Mouse (Mus musculus) T-helper 17 cell (primary cell): Measurements from ENCODE around the gene Rps6kb2.

Experiments used
- in situ Hi-C, 2 experiments: fragments of 300-600 bp; cut with MboI, MseI; formaldehyde crosslinking; loops; 1 replicate in 1 of 2; 2 replicates in 1 of 2; pipeline ENCODE4 v1.15.1; 2025; ENCODE audit warnings: high pct_unique_total_duplicates in 2 of 2

The Rps6kb2 gene

DNA sequence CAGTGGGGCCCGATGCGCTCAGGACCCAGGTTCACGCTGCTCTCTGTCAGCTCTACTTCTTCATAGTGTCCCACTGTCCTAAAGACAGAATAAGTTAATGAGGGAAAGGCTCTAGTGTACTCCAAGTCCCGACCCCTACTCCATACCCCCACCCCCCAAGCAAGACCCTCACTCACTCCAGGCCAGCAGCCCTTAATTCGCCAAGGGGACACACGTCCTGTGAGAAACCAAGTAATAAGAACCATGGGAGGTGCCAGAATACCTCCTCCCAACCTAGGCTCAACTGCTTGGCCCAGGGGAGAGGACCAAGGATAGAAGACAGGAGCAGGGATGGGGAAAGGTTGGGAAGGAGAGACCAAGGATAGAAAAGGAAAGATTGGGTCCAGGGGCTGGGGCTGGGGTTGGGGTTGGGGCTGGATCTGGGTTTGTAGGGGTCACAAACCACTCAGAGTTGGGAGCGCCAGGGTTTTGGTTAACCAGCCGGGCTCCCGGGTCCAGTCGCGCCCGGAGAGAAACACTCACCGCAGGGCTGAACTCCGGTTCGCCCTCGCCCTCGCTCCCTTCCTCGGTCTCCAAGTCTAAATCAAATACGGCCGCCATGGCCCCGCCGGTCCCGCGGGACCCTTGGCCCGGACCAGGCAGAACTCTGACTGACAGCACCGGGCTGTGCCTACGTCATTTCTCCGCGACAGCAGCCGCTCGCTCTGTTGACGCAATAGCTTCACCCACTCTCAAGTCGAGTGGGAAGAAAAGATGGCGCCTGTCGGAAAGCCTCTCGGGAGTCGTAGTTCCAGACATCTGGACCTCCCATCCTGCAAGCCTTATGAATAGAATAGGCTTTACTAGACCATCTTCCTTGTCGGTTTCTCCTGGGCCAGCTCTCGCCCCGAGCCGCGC lies at the start of gene Rps6kb2:
Rps6kb2 (minus strand) TSS at position 709 of the 897 bp plus-strand sequence.
- in situ Hi-C loops = no loop called here

DNA sequence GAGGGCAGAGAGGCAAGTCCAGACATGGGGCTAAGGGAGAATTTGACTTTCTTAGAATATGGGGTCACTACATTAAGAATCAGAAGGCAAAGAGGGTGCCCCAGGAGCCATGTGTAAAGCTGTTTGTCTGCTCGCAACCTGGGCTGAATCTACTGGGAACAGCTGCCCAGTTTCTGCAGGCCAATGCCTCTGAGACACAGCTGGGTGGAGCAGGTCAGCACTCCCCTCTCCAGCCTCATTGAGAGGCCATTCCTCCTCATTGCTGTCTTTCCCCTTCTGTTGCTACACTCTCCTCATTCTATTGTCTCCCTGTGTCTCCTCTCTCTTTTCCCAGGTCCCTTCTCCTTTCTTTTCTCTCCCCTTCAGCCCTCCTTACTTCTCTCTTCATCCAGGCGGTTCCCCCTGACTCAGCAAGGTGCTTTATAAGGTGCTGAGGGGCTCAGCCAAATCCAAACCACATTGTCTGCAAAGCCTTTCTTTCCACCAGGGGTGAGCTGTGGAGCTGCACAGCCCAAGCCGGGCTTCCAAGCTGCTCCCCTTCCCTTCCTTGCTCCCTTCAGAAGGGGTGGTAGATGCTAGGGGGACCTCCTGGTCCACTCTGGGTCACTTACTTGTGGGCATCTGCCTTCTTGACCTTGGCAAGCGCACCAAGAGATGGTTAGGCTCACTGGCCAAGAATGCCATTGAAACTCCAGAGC lies 48.9 kb upstream of the Rps6kb2 start:
- in situ Hi-C loops = no loop called here

DNA sequence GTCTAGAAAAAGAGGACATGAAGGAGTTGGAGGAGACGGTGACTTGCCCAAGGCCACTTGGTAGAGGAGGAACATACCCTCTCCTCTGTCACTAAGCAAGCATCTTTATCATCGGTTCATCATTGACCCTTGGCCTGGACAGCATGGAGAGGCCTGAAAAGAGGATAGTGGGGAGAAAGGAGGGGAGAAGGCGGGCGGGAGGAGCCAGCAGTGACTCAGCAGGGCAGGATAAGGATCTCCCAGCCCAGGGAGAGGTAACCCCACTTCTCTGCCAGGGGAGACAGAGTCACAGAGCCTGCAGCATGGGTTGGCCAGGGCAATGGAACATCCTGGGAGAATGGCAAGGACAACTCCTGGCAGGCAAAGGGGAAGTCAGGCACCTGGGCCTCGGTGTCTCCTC lies 45.4 kb upstream of the Rps6kb2 start:
- in situ Hi-C loops = loop anchor here in 1 of 2 experiments (5.0 kb wide), 1 partner anchor 34 kb away; no protein-coding TSS in a partner anchor

DNA sequence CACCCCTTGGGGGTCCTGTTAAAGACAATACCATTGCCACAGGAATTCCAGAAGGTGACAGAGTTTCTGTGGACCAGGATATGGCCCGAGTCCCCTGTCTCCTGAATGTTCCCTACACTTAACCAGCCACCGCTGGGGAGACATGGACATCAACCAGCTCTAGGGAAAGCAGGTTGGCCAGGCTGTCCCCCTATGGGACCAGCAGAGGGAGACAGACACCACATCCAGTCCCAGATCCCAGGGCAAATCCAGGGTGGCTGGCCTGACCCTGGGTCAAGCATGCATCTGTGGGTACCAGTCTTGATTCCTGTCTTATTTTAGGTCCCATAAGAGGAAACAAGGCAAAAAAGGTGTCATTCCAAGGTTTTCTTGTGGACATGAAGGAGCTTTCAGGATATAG lies 43.8 kb upstream of the Rps6kb2 start:
- in situ Hi-C loops = loop anchor here in 1 of 2 experiments (5.0 kb wide), 1 partner anchor 35 kb away; no protein-coding TSS in a partner anchor

DNA sequence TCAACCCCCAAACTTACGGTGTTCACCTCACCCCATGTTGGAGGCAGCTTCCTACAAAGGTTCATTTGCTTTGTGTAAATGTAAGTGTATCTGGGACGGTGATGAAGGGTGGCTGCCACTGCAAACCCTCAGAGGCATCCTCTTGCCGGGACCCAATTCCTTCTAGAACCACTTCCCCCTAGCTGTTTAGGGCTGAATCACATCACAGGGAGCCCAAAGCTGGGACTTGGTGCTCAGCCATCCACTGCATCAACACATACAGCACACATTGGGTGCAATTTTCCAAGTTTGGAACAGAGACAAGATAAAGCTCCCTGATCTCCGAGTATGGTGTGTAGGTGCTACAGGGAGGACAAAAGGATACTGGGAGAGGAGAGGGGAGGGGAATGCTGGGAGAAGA lies 41.7 kb upstream of the Rps6kb2 start:
- in situ Hi-C loops = loop anchor here in 1 of 2 experiments (5.0 kb wide), 1 partner anchor 37 kb away; no protein-coding TSS in a partner anchor

DNA sequence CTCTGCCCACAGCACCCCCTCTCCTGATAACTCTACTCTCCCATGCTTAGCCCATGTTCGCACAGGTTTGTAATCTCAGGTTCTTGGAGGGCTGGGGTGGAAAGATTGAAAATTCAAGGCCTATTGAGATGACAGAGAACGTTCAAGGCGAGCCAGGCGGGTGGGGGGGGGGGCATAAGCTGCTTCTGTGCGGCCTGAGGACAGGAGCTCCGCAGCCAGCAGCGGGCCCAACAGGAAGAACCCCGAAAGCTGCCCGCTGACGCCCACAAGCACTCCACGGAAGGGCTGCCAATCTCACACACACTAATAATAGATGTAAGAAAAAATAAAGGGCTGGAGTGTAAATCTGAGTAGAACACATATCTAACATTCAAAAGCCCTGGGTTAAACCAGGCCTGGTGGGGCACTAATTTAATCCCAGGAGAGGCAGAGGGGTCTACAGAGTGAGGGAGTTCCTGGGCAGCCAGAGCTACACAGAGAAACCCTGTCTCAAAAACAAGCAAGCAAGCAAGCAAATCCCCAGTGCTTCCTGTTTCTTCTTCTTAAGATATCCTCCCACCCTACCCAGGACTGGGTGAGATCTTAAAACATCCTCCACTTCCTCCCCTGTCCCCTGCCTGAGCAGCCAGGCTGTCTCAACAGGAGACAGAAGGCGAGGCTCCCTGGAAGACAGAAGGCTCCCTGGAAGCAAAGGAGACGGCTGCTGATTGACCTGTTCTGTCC lies 40.6 kb upstream of the Rps6kb2 start:
- in situ Hi-C loops = no loop called here

DNA sequence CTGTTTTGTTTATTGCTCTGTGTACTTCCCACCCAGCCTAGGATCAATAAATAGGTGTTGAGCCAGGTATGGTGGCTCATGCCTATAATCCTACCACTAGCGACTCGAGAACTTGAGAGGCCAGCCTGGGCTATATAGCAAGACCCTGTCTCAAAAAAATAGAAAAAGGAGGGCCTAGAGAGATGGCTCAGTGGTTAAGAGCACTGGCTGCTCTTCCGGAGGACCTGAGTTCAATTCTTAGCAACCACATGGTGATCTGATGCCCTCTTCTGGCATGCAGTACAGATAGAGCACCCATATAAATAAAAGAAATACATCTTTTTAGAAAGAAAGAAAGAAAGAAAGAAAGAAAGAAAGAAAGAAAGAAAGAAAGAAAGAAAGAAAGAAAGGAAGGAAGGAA lies 40.0 kb upstream of the Rps6kb2 start:
- in situ Hi-C loops = no loop called here

DNA sequence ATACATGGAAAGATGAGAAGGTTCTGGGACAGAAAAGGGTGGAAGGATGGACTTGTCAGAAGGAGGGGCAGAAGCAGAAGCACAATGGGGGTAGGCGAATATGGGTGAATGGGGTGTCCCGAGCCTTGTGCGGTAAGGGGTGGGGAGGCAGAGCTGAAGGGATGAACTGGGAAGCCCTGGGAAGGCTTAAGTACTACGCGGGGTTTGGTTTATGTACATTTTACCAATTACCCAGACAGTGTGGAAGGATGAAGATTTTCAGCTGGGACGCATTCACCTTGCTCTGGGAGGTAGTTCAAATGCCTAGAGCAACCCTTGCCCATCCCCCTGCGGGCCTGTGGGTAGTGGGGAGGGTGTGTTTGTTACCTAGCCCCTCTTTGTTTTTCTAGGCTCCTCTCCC lies 39.0 kb upstream of the Rps6kb2 start:
- in situ Hi-C loops = no loop called here

DNA sequence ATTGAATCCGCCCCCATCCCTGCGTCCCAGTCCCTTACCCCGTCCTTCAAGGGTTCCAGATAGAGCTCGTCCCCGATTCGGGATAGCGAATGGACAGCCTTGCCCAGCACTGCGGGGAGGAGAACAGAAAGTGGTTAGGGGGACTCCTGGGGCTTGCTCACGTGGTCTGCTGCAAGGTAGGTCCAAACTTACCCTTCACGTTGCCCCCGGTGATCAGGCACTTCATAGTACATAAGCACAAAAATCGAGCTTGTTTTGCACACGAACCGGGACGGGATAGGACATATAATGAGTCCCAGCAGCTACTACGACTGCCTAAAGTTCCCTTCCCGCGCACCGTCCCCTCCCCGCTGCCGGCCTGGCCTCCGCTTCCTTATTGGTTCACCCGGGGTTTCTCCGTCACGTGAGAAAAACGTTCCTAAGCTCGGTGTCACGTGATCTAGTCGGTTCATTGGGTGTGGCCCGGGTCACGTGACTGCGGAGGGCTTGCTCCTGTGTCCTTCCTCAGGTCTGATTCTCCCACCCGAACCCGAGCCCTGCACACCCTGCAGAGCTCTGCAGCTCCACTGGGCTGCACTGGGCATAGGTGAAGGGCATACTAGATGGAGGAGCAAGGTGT lies 38.2 kb upstream of the Rps6kb2 start, which contains the start of gene Rad9a:
Rad9a (minus strand) TSS at position 372 of the 619 bp plus-strand sequence.
- in situ Hi-C loops = no loop called here

DNA sequence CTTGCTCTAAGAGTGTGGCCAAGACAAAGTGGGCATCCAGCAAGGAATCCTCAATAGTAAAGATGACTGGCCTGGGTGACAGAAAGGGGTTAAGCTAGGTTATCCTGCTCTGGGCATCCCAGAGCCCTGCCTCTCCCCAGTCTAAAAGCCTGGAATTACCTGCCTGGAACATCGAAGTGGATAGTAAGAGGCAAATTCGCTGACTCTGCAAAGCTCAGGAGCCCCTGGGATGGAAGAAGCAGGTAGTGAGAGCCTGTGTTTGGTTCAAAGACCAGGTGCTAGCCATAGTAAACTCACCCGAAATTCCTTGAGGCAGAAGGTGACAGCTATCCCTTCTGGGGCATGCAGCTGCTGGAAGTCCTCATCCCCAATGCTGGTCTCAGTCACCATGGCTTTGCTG lies 34.0 kb upstream of the Rps6kb2 start:
- in situ Hi-C loops = no loop called here

DNA sequence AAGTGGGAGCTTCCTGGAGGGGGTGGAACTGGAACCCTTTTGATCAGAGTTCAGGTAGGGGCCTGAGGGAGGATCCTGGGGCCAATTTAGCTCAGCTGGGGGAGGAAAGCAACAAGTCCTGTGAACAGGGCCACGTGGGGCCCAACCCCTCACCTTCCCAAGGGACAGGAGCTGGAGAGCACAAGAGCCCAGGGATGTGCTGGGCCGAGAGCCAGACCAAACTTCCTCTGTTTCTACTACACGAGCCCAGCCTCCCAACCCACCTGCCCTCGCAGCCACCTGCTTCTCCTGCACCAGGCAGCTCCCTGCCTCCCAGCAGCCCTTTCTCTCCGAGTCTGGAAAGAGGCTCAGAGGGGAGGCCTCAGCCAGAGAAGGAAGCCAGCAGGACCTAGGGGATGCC lies 33.4 kb upstream of the Rps6kb2 start:
- in situ Hi-C loops = no loop called here

DNA sequence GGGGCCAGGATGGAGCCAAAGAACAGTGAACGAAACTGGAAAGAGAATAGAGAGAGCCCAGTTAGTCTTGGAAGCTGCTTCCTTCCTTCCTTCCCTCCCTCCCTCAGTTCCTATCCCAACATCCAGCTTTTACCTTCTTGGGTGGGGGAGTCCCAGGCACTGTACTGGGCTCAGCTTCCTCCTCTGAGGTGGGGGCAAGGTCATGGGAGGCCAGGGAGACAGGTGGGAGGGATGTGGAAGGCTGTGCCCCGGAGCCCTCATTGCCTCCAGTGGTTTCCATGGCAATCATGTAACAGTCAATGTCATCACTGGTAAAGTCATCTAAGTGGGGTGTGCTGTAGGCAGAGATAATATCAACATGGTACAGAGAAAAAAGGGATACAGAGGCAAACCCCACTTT lies 32.9 kb upstream of the Rps6kb2 start:
- in situ Hi-C loops = no loop called here

DNA sequence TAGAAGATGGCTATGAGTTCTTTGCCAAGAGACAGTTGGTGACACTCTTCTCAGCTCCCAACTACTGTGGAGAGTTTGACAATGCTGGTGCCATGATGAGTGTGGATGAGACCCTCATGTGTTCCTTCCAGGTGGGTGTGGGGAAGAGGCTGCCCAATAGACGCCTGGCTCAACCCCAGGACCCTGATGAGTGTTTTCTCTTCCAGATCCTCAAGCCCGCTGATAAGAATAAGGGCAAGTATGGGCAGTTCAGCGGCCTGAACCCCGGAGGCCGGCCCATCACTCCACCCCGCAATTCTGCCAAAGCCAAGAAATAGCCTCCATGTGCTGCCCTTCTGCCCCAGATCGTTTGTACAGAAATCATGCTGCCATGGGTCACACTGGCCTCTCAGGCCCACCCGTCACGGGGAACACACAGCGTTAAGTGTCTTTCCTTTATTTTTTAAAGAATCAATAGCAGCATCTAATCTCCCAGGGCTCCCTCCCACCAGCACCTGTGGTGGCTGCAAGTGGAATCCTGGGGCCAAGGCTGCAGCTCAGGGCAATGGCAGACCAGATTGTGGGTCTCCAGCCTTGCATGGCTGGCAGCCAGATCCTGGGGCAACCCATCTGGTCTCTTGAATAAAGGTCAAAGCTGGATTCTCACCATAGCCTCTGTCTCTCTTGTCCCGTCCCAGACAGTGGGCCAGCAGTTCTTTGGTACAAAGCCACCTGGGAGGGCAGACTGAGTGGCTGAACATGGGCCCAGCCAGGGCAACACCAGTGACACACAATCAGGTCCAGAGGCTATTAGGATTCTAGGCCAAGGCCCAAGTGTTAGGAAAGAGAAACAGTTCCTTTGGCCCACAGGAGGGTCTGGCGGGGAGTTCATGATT lies 31.9 kb upstream of the Rps6kb2 start:
- in situ Hi-C loops = no loop called here

DNA sequence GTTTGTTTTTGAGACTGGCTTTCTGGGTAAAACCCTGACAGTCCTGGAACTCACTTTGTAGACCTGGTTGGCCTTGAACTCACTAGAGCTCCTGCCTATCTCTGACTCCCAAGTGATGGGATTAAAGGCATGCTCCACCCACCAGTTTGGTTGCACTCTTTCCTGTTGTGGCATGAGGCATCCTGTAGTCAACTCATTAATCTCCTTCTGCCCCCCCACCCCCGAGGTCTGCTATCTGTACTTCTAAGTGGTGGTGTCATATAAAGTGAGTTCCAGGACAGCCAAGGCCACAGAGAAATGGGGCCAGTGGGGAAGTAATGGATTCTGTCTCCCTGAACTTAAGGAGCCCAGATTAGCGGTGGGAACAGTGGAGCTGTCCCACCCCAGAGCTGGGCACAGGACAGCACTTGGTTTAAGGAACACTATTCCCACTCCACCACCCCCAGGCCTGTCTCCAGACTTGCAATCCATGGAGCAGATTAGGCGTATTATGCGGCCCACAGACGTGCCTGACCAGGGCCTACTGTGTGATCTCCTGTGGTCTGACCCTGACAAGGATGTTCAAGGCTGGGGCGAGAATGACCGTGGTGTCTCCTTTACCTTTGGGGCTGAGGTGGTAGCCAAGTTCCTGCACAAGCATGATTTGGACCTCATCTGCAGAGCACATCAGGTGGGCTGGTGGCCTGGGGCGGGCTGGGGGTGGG lies 31.0 kb upstream of the Rps6kb2 start:
- in situ Hi-C loops = no loop called here

DNA sequence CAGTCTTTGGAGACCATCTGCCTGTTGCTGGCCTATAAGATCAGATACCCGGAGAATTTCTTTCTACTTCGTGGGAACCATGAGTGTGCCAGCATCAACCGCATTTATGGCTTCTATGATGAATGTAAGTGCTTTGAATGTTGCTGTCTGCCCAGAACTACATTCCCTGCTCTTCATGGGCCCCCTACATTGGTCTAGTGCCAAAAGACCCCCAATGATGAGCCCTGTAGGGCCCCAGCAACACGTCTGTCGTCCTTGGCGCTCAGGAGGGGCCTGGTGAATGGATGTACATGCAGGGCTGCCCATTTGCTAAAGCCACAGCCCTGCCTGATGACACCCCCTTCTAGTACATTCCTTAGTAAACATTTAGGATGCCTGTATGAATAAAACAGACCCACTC lies 30.0 kb upstream of the Rps6kb2 start:
- in situ Hi-C loops = no loop called here

DNA sequence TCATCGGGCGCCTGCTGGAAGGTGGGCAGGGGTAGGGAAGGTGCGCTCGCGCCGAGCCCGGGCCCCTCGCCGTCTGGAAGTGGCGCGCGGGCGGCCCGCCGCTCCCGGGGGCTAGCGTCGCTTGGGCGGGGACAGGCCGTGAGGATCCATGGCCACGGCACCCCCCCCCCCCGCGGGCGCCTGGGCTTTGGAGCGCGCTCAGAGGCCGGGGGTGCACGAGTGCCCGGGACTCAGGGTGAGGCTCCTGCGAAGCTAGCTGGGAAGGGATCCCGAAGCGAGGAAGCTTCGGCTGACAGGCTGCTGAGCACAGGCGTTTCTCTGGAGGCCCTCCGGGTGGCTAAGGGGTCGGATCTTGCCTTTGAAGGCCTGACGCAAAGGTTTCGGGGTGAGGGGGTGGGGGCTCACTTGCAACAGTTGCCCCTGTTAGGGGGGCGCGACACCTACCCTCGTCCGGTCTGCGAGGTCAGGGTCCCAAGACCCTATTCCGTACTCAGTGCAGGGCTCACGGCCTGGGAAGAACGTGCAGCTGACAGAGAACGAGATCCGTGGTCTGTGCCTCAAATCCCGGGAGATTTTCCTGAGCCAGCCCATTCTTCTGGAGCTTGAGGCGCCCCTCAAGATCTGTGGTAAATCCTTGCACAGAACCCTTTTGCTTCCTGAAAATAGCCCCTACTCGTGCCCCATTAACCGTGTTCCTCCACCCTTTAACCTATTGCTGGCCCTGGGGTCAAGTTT lies 29.3 kb upstream of the Rps6kb2 start:
- in situ Hi-C loops = no loop called here

DNA sequence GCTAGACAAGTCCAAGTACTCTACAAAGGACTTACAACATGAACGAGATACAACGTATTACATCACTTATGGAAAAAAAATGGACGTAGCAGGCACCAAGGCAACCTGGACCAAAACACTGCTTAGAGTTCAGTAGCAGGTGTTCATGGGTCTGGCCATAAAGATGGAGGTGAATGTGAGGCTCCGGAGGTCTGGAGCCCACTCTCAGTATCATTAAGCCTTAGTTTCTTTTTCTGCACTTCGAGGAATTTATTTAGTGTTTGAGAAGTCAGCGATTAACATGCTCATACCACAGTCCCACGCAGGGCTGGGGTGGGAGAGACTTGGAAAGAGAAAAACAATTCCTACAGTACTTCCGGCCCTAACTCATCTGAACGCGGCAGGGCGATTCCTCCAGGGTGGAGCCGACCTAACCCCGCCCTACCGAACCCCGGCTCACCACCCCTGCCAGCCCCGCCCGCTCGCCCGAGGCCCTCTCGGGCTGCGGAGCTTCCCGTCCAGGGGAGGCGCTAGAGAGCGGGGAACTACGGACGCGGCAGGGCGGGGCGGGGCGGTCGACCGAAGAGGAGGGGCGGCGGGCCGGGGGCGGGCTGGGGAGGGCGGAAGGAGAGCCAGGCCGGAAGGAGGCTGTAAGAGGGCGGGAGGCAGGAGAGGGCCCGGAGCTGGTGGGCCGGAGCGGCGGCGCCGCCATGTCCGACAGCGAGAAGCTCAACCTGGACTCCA lies 28.5 kb upstream of the Rps6kb2 start, which contains the start of gene Ppp1ca:
Ppp1ca (plus strand) TSS at position 538 of the 723 bp plus-strand sequence.
- in situ Hi-C loops = no loop called here

DNA sequence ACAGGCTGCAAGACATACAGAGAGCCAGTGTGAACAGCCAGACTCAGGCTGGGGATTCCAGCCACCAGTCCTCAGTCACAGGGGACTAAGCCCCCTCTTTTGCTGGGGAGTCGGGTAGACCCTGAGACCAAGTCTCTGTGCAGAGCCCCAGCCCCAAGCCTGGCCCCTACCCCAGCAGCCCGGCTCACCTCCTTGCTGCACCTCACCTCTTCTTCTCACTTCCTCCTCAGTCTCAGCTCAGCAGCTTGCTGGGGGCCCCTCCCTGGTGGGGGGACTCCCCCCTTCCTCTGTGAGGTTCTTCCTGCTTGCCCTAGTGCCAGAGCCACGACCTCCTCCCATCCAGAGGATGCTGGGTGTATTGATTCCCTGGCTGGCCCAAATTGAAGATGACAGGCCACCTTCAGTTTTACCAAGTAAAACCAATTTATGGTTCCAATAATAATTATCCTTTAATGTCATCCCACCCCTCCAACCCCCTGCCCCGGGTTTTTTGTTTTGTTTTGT lies 27.7 kb upstream of the Rps6kb2 start, which contains the start of gene Tbc1d10c:
Tbc1d10c (minus strand) TSS at position 454 of the 504 bp plus-strand sequence.
- in situ Hi-C loops = no loop called here
